Mouse (Mus musculus): ENCODE measurements around the gene Nol11.
A peak's percentile ranks its signal among the peaks of the same experiment; 100 is the strongest.

GRCm38 (mm10) chr11:107188565-107189552 lies at the start of gene Nol11:
- TF ChIP-seq USF1 (IDR thresholded peaks at IDR 0.05; ENCODE audit: low read depth) (peak; percentile 83), E2F4 (IDR thresholded peaks at IDR 0.05; ENCODE audit: insufficient read depth) (no peak), POLR2A (IDR thresholded peaks at IDR 0.05; ENCODE audit: insufficient read length, low read depth) (peak; percentile 63), CEBPB (IDR thresholded peaks at IDR 0.05; ENCODE audit: insufficient read depth, poor library complexity, severe bottlenecking) (no peak)
